Mouse (Mus musculus) c-Kit-negative CD71-positive TER-119-positive erythroid progenitor cells, embryonic 14.5 days (primary cell): Measurements from ENCODE around the gene Kalrn.

Experiments used
- DNase-seq: peaks from one replicate; pipeline ENCODE4 v3.0.0-alpha.2; 2013; ENCODE audit warnings: low read depth, low spot score

Kalrn gene

GRCm38 (mm10) chr16:34573151-34573802 is at the start of gene Kalrn:
TSS of gene Kalrn (minus strand) at chr16:34573532.
- no peak for DNase-seq

DNA sequence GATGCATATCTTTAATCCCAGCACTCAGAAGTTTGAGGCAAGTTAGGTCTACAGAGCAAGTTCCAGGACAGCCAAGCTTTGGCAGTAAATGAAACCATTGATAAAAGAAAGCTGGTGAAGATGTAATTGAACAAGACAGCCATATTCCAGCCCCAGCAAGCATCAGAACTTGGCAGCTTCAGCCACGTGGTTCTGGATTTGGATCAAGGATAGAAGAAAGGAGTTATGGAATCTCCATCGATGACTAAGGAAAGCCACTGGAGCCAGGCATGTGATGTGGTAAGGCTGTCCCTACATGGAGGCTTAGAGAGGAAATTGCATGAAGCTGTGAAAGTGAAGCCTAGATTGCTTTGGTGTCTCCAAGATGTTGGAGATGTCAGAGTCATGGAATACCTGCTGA is 40.7 kb upstream of the Kalrn start:
- no peak for DNase-seq

- no peak for DNase-seq
Measured at GRCm38 (mm10) chr16:34610137-34610536, 36.8 kb upstream of the Kalrn start.

- DNase-seq, result no peak
Measured at GRCm38 (mm10) chr16:34605679-34606078, 32.3 kb upstream of the Kalrn start.

GRCm38 (mm10) chr16:34603854-34604253 is 30.5 kb upstream of the Kalrn start:
- no peak for DNase-seq

- no peak for DNase-seq
Measured at GRCm38 (mm10) chr16:34603076-34603475, 29.7 kb upstream of the Kalrn start.

DNA sequence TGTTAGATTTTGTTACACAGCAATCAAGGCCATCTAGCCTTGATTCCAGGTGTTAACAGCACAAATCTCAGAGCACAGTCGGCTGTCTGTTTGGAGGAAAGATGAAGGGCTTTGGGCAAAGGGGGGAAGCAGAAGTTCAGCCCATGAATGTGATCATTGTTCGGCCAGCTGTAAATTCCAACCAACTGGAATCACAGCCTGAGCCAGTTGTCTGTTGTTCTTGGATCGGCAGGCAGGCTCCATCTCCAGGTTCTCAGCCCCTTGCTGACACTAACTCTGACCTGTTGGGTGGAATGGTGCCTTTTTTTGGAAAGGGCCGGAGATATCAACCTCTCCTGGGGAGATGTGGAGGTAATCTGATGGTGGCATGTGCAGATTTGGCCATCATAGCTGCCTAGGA is 28.6 kb upstream of the Kalrn start:
- no peak for DNase-seq

- no peak for DNase-seq
Measured at GRCm38 (mm10) chr16:34595294-34595693, 22.0 kb upstream of the Kalrn start.

- DNase-seq, result no peak
Measured at GRCm38 (mm10) chr16:34594597-34595262, 21.4 kb upstream of the Kalrn start.

- no peak for DNase-seq
Measured at GRCm38 (mm10) chr16:34592696-34593095, 19.4 kb upstream of the Kalrn start.

DNA sequence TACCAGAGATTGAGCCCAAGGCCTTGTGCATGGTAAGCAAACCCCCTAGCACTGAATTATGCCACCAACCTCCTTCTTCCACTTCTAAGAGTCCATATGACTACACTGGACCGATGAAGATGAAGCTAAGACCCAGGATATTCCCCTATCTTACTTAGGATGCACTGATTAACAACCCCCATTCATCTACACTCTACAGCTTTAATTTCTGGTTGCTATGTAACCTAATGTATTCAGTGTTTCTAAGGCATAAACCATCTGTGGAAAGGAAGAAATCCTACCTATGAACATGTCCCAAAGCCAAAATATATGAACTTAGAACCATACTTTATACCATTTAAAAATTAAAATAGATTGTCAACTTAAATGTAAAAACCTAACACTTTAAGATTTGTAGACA is 18.6 kb upstream of the Kalrn start:
- DNase-seq, result no peak

GRCm38 (mm10) chr16:34579671-34580326 is 6.5 kb upstream of the Kalrn start:
- no peak for DNase-seq

- DNase-seq, result no peak
Measured at GRCm38 (mm10) chr16:34573856-34574491, 642 bp upstream of the Kalrn start.

DNA sequence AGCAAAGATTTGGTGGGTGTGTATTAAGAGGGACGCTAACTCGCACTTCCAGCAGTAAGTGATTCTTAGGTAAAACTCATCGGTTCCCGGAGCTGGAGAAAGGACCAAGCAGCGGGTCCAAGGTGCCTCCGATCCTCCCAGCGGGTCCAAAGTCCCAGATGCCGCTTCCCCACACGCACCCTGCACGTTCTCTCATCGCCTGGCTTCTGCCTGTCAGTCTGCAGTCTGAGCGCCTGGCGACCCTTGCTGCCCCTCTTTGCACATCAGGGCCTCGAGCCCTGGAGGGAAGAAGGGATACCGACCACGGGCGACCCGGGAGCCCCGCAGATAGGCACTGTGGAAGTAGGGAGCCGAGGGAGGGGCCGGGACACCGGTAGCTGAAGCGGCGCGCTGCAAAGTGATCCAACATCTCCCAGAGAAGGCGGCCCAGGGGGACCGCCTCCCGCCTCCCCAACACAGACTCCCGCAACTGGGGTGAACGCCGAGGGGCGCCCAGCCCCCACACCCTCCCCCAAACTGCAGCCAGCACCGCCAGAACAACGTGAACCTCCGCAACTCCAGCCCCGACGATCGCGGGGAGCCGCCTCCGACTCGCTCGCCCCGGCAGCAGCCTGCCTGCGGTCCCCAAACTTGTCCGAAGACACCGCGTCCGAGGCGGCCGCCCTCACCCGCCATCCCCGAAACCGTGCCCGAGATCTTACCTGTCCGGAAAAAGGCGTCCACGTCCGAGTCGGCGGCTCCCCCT is 754 bp downstream of the Kalrn start:
- DNase-seq, result no peak

- no peak for DNase-seq
Measured at GRCm38 (mm10) chr16:34571931-34572405, 1.4 kb downstream of the Kalrn start.

- DNase-seq, result no peak
Measured at GRCm38 (mm10) chr16:34569897-34570296, 3.4 kb downstream of the Kalrn start.

GRCm38 (mm10) chr16:34568831-34569230 is 4.5 kb downstream of the Kalrn start:
- no peak for DNase-seq

- no peak for DNase-seq
Measured at GRCm38 (mm10) chr16:34563593-34564280, 9.6 kb downstream of the Kalrn start.

DNA sequence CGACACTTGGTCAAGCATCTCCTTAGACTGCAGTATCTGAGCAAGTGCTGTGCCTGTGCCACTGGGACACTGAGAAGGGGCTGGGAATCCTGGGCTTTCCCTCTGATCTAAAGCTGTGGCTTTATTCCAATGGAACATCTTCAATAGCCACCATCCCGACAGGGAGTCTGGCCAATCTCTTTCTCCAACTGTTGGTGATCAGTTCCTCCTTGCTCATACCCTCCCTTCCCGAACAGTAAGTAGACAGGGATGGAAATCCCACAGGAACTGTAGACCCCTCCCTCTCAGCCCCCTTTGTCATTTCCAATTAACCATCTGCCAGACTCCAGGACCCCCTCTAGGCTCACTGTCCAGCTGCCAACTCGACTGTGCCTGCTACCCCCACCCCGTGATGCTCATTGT is 11.6 kb downstream of the Kalrn start:
- DNase-seq, result no peak

DNA sequence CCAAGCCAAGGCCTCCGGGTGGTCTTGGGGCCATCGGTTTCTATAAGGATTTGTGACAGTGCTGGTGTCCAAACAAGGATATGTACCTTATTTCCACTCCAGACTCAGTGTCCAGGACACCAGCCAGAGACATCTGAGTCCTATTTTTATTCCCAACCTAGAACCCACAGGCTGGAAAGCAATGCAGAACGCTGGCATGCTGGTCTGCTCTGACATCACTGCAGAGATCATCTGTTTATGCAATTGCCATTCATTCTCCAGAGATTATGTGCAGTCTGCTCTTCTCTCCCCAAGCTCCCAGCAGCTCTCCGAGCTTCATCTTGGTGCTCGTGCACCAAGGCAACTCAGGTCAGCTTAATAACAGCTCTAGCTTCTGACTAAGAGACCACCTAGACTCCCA is 12.5 kb downstream of the Kalrn start:
- DNase-seq, result no peak

DNA sequence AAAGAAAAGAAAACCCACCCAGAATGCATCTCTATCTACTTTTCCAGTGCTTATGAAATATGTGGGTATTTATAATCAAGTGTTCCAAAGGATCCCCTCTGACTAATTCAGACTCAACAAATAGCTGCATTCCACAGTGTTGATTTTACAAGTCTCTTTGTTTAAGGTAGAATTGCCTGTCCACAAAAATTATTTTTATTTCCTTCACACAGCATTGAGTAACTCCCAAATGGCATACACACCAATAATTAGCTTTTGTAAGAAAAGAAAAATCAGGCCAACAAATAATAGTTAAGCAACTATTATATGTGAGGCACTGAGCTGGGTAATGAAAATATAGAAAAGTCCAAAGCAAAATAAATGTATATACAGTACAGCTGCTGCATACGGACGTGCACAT is 12.9 kb downstream of the Kalrn start:
- no peak for DNase-seq
